Mouse (Mus musculus) C2C12 (cell line): ENCODE data around the gene Gm9048. TPM values are rescaled to one million over a fixed set of nuclear protein-coding genes. Genes with fewer than 3 reads are reported as not detected.
A peak's percentile ranks its signal among the peaks of the same experiment; 100 is the strongest.
"Not testable (repeated sequence)": the region's sequence is repeated elsewhere in the genome, so short reads cannot be mapped to it uniquely, and the experiment has no call there.

Experiments used
- H3K27me3 ChIP-seq: one replicate; pipeline ENCODE4 v1.6.1; 2011; ENCODE audit not compliant: control insufficient read depth, insufficient read depth, insufficient read length
- H3K36me3 ChIP-seq: one replicate; pipeline ENCODE4 v1.6.1; 2011; ENCODE audit not compliant: control insufficient read depth, insufficient read depth
- H3K4me3 ChIP-seq: one replicate; pipeline ENCODE4 v1.5.1; 2011; ENCODE audit warnings: mild to moderate bottlenecking, control low read depth; ENCODE audit not compliant: poor library complexity, insufficient read depth, severe bottlenecking
- H3K79me2 ChIP-seq: one replicate; pipeline ENCODE4 v1.6.1; 2011; ENCODE audit not compliant: control insufficient read depth, insufficient read depth
- H3K79me3 ChIP-seq: one replicate; pipeline ENCODE4 v1.6.1; 2011; ENCODE audit warnings: low read depth, control low read depth
- H3ac ChIP-seq: one replicate; pipeline ENCODE3; 2011; ENCODE audit warnings: low read depth; ENCODE audit not compliant: control insufficient read depth, insufficient read length
- CEBPB ChIP-seq: IDR thresholded peaks from one replicate; pipeline ENCODE4 v1.6.1; 2011; ENCODE audit warnings: low read depth, mild to moderate bottlenecking, control low read depth, moderate library complexity
- CTCF ChIP-seq: IDR thresholded peaks from one replicate; pipeline ENCODE4 v1.5.1; 2011; ENCODE audit not compliant: control insufficient read depth, insufficient read depth, insufficient read length
- FOSL1 ChIP-seq: IDR thresholded peaks from one replicate; pipeline ENCODE4 v1.8.0; 2011; ENCODE audit warnings: mild to moderate bottlenecking, low read length; ENCODE audit not compliant: poor library complexity, insufficient read depth, severe bottlenecking
- MAX ChIP-seq: IDR thresholded peaks from one replicate; pipeline ENCODE4 v1.6.1; 2011; ENCODE audit warnings: mild to moderate bottlenecking, control low read depth
- MYOD1 ChIP-seq: IDR thresholded peaks from one replicate; pipeline ENCODE4 v1.6.1; 2011; ENCODE audit warnings: low read depth; ENCODE audit not compliant: control insufficient read depth, insufficient read length
- MYOG ChIP-seq: IDR thresholded peaks from one replicate; pipeline ENCODE4 v1.6.1; 2011; ENCODE audit not compliant: control insufficient read depth, insufficient read length; ENCODE audit errors: extremely low read depth
- USF1 ChIP-seq: IDR thresholded peaks from one replicate; pipeline ENCODE4 v1.6.1; 2011; ENCODE audit warnings: low read depth, mild to moderate bottlenecking, control low read depth, moderate library complexity
- long read RNA-seq, 2 experiments: library from polyadenylated mRNA; unstranded; transcript quantifications; one replicate each; pipeline ENCODE4 v2.0.0; 2019 to 2020
- polyA plus RNA-seq: library from polyadenylated mRNA; unstranded; fragments of >200 nt; fragmentation: generic; extraction: Trizol; gene quantifications from one replicate; pipeline ENCODE4 v1.2.1, GENCODE M21; 2012; ENCODE audit warnings: missing spikeins

Gene Gm9048
- not detected for polyA plus RNA-seq
- long read RNA-seq, experiment 1, result 0 reads
- long read RNA-seq, experiment 2, result 0 reads

DNA sequence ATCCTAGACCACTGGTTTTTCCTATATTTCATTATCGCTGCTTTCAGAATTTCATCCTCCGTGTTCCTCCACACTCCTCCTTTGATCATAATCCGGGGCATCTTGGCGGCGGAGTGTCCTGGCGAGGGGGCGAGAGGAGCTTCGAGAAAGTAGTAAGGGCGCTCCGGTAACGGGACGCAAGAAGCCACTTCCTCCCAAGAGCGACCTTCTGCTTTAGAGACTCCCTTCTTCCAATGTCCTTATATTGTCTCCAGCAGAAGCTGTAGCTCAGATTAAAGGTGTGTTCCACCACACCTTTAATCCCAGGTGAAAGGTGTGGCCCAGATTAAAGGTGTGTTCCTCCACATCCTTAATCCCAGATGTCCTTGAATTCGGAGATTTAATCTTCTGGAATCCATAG, at the start of gene Gm9048:
Gene Gm9048, minus strand, starts transcription at position 101 of the 400 bp plus-strand sequence.
- H3K79me2 ChIP-seq, H3K79me3 ChIP-seq: not testable (repeated sequence)

DNA sequence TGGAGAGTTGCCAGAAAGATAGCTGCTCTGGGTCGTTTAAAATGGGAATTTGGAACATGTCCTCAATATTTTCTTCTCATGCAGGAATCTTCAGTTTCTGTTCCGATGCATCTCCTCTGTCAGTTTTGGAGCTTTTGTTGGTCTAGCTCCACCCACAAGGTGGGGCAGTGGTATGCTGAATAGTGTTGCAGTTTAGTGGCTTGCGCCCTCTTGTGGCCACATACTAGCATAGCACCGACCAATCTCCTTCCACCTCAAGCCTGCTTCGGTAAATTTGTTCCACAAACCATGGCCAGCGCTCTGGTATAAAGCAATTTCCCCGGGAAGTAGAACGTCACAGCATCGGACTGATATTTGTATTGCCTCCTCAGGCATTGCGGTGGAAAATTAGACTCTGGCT, 22.0 kb upstream of the Gm9048 start:
- Histone ChIP-seq H3K4me3 (no peak overlapping the region), H3K79me3 (no peaks in the 10 kb centered on the region), H3K36me3 (no peaks in the 10 kb centered on the region), H3K27me3 (no peaks in the 10 kb centered on the region), H3K79me2 (no peaks in the 10 kb centered on the region), H3ac (no peak overlapping the region)
- TF ChIP-seq MAX (no peak), CTCF (peak; percentile 85), USF1 (no peak)

More for the DNA sequence above, at the start of gene Gm9048:
- not testable (repeated sequence) for H3K27me3 ChIP-seq, H3K36me3 ChIP-seq, H3ac ChIP-seq, H3K4me3 ChIP-seq

DNA sequence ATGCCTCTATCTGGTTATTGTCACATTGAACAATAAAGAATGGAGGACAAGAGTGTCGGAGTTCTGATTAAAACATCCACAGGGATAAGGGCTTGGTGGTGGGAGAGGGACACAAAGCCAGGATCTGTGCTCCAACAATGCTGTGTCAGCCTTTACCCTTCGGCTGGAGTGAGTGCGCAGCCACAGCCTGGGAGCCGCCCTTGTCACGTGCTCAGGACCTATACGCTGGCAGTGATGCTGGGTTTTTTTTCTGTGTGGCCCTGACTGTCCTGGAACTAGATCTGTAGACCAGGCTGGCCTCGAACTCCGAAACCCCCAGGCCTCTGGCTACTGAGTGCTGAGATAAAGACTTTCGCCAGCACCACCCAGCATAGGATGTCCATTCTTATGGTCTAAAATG, 21.0 kb upstream of the Gm9048 start:
- Histone ChIP-seq H3K4me3 (no peak overlapping the region), H3K27me3 (no peaks in the 10 kb centered on the region), H3K79me2 (no peaks in the 10 kb centered on the region), H3K36me3 (no peaks in the 10 kb centered on the region), H3K79me3 (no peaks in the 10 kb centered on the region), H3ac (no peak overlapping the region)
- TF ChIP-seq FOSL1 (no peak), USF1 (no peak), MYOG (no peak), CTCF (no peak), CEBPB (no peak), MAX (no peak), MYOD1 (no peak)

DNA sequence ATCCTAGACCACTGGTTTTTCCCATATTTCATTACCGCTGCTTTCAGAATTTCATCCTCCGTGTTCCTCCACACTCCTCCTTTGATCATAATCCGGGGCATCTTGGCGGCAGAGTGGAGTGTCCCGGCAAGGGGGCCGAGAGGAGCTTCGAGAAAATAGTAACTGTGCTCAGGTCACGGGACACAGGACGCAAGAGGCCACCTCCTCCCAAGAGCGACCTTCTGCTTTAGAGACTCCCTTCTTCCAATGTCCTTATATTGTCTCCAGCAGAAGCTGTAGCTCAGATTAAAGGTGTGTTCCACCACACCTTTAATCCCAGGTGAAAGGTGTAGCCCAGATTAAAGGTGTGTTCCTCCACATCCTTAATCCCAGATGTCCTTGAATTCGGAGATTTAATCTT, 5.5 kb upstream of the Gm9048 start, which contains the start of gene Gm9049:
Gene Gm9049, minus strand, starts transcription at position 101 of the 400 bp plus-strand sequence.
- H3K27me3 ChIP-seq, H3K79me2 ChIP-seq, H3K4me3 ChIP-seq, H3K36me3 ChIP-seq, H3ac ChIP-seq, H3K79me3 ChIP-seq: not testable (repeated sequence)

DNA sequence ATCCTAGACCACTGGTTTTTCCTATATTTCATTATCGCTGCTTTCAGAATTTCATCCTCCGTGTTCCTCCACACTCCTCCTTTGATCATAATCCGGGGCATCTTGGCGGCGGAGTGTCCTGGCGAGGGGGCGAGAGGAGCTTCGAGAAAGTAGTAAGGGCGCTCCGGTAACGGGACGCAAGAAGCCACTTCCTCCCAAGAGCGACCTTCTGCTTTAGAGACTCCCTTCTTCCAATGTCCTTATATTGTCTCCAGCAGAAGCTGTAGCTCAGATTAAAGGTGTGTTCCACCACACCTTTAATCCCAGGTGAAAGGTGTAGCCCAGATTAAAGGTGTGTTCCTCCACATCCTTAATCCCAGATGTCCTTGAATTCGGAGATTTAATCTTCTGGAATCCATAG, 5.3 kb downstream of the Gm9048 start, which contains the start of gene Gm9046:
Gene Gm9046, minus strand, starts transcription at position 101 of the 400 bp plus-strand sequence.
- H3K4me3 ChIP-seq, H3K79me3 ChIP-seq, H3K27me3 ChIP-seq, H3ac ChIP-seq, H3K79me2 ChIP-seq, H3K36me3 ChIP-seq: not testable (repeated sequence)

DNA sequence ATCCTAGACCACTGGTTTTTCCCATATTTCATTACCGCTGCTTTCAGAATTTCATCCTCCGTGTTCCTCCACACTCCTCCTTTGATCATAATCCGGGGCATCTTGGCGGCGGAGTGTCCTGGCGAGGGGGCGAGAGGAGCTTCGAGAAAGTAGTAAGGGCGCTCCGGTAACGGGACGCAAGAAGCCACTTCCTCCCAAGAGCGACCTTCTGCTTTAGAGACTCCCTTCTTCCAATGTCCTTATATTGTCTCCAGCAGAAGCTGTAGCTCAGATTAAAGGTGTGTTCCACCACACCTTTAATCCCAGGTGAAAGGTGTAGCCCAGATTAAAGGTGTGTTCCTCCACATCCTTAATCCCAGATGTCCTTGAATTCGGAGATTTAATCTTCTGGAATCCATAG, 10.7 kb downstream of the Gm9048 start, which contains the start of gene Gm9045:
Gene Gm9045, minus strand, starts transcription at position 101 of the 400 bp plus-strand sequence.
- H3K79me3 ChIP-seq, H3K27me3 ChIP-seq, H3ac ChIP-seq, H3K4me3 ChIP-seq, H3K36me3 ChIP-seq, H3K79me2 ChIP-seq: not testable (repeated sequence)

DNA sequence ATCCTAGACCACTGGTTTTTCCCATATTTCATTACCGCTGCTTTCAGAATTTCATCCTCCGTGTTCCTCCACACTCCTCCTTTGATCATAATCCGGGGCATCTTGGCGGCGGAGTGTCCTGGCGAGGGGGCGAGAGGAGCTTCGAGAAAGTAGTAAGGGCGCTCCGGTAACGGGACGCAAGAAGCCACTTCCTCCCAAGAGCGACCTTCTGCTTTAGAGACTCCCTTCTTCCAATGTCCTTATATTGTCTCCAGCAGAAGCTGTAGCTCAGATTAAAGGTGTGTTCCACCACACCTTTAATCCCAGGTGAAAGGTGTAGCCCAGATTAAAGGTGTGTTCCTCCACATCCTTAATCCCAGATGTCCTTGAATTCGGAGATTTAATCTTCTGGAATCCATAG, 16.2 kb downstream of the Gm9048 start, which contains the start of gene Gm9044:
Gene Gm9044, minus strand, starts transcription at position 101 of the 400 bp plus-strand sequence.
- not testable (repeated sequence) for H3K79me2 ChIP-seq, H3K79me3 ChIP-seq

DNA sequence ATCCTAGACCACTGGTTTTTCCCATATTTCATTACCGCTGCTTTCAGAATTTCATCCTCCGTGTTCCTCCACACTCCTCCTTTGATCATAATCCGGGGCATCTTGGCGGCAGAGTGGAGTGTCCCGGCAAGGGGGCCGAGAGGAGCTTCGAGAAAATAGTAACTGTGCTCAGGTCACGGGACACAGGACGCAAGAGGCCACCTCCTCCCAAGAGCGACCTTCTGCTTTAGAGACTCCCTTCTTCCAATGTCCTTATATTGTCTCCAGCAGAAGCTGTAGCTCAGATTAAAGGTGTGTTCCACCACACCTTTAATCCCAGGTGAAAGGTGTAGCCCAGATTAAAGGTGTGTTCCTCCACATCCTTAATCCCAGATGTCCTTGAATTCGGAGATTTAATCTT, 21.6 kb downstream of the Gm9048 start, which contains the start of gene Gm9040:
Gene Gm9040, minus strand, starts transcription at position 101 of the 400 bp plus-strand sequence.
- not testable (repeated sequence) for H3K36me3 ChIP-seq, H3ac ChIP-seq, H3K27me3 ChIP-seq, H3K79me2 ChIP-seq, H3K79me3 ChIP-seq, H3K4me3 ChIP-seq

More for the DNA sequence above, 16.2 kb downstream of the Gm9048 start, which contains the start of gene Gm9044:
- H3ac ChIP-seq, H3K4me3 ChIP-seq, H3K27me3 ChIP-seq, H3K36me3 ChIP-seq: not testable (repeated sequence)
